Mouse (Mus musculus): ENCODE results near the gene Gimd1. TPM values are rescaled to one million over a fixed set of nuclear protein-coding genes. Genes with fewer than 3 reads are reported as not detected.
A peak's percentile ranks its signal among the peaks of the same experiment; 100 is the strongest.

The Gimd1 gene
- total RNA-seq (2014; rRNA removed) (not detected in 2 replicates), polyA plus RNA-seq (2015; fragmentation: Nextera tagmentation; extraction: Ambion mirVana) (not detected in 2 replicates)

GRCm38 (mm10) chr3:132629601-132630239, at the start of gene Gimd1:
Gene Gimd1, plus strand, starts transcription at chr3:132629820.
- no peaks in the 10 kb centered on the region for H3K4me1 ChIP-seq (ENCODE audit: insufficient read depth, low read length)
- H3K9me3 ChIP-seq (ENCODE audit: low read length) = no peaks in the 10 kb centered on the region
- H3K36me3 ChIP-seq (ENCODE audit: insufficient read depth, low read length) = no peaks in the 10 kb centered on the region
- H3K4me2 ChIP-seq (ENCODE audit: low read depth, low read length) = no peak within 1 kb of the TSS
- DNase-seq (ENCODE audit: low spot score) (no peak), ATAC-seq (no peak)
- H3K4me3 ChIP-seq (ENCODE audit: low read length) = no peak within 1 kb of the TSS
- 89% methylated on average over 11 of the region's 11 CpGs for WGBS
- no peaks in the 10 kb centered on the region for H3K27me3 ChIP-seq (ENCODE audit: insufficient read depth, low read length)
- no peak within 1 kb of the TSS for H3K27ac ChIP-seq
- TF ChIP-seq CTCF (IDR thresholded peaks at IDR 0.05; ENCODE audit: low read depth) = no peak
- no peak within 1 kb of the TSS for H3K9ac ChIP-seq (replicated peaks; ENCODE audit: low read length)

GRCm38 (mm10) chr3:132581198-132581597, 48.4 kb upstream of the Gimd1 start:
- Histone ChIP-seq H3K4me3 (ENCODE audit: low read length) (no peak overlapping the region), H3K36me3 (ENCODE audit: insufficient read depth, low read length) (no peaks in the 10 kb centered on the region), H3K4me1 (ENCODE audit: insufficient read depth, low read length) (no peaks in the 10 kb centered on the region), H3K27me3 (ENCODE audit: insufficient read depth, low read length) (no peaks in the 10 kb centered on the region), H3K9ac (replicated peaks; ENCODE audit: low read length) (no peak overlapping the region), H3K27ac (no peak overlapping the region), H3K9me3 (ENCODE audit: low read length) (no peaks in the 10 kb centered on the region), H3K4me2 (ENCODE audit: low read depth, low read length) (no peak overlapping the region)
- no peak for DNase-seq (ENCODE audit: low spot score)
- WGBS = 67% methylated on average over 3 of the region's 3 CpGs
- TF ChIP-seq CTCF (IDR thresholded peaks at IDR 0.05; ENCODE audit: low read depth) = no peak
- no peak for ATAC-seq

DNA sequence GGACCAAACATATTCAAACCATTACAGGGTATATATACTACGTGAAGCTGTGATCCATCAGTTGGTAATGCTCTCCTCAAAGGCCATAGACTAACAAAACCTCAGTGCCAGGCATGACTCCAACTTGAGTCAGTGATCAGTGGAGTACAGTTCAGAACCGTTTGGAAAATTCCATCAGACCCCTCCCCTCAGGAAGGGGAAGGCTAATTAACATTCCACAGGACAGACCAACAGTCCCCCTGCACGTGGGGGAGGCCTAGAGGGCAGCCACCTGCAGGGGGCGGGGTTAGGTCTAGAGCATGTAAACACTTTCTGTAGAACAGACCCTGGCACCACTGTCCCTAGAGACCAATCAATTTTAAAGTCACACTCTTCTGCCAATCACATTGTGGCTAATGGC, 47.3 kb upstream of the Gimd1 start:
- ATAC-seq (no peak), DNase-seq (ENCODE audit: low spot score) (no peak)
- no peak overlapping the region for H3K9ac ChIP-seq (replicated peaks; ENCODE audit: low read length)
- H3K4me3 ChIP-seq (ENCODE audit: low read length) = no peak overlapping the region
- WGBS = 45% methylated on average over 4 of the region's 4 CpGs
- H3K4me1 ChIP-seq (ENCODE audit: insufficient read depth, low read length) = no peaks in the 10 kb centered on the region
- no peaks in the 10 kb centered on the region for H3K36me3 ChIP-seq (ENCODE audit: insufficient read depth, low read length)
- no peak overlapping the region for H3K27ac ChIP-seq
- H3K9me3 ChIP-seq (ENCODE audit: low read length) = no peaks in the 10 kb centered on the region
- no peaks in the 10 kb centered on the region for H3K27me3 ChIP-seq (ENCODE audit: insufficient read depth, low read length)
- H3K4me2 ChIP-seq (ENCODE audit: low read depth, low read length) = no peak overlapping the region
- no peak for TF ChIP-seq CTCF (IDR thresholded peaks at IDR 0.05; ENCODE audit: low read depth)

GRCm38 (mm10) chr3:132585122-132585972, 44.3 kb upstream of the Gimd1 start:
- no peak overlapping the region for H3K4me2 ChIP-seq (ENCODE audit: low read depth, low read length)
- H3K4me1 ChIP-seq (ENCODE audit: insufficient read depth, low read length) = no peaks in the 10 kb centered on the region
- WGBS = 71% methylated on average over 8 of the region's 8 CpGs
- H3K4me3 ChIP-seq (ENCODE audit: low read length) = no peak overlapping the region
- no peak overlapping the region for H3K9ac ChIP-seq (replicated peaks; ENCODE audit: low read length)
- ATAC-seq = no peak
- no peaks in the 10 kb centered on the region for H3K9me3 ChIP-seq (ENCODE audit: low read length)
- no peak for TF ChIP-seq CTCF (IDR thresholded peaks at IDR 0.05; ENCODE audit: low read depth)
- H3K36me3 ChIP-seq (ENCODE audit: insufficient read depth, low read length) = no peaks in the 10 kb centered on the region
- DNase-seq (ENCODE audit: low spot score) = peak; percentile 4
- no peak overlapping the region for H3K27ac ChIP-seq
- no peaks in the 10 kb centered on the region for H3K27me3 ChIP-seq (ENCODE audit: insufficient read depth, low read length)

DNA sequence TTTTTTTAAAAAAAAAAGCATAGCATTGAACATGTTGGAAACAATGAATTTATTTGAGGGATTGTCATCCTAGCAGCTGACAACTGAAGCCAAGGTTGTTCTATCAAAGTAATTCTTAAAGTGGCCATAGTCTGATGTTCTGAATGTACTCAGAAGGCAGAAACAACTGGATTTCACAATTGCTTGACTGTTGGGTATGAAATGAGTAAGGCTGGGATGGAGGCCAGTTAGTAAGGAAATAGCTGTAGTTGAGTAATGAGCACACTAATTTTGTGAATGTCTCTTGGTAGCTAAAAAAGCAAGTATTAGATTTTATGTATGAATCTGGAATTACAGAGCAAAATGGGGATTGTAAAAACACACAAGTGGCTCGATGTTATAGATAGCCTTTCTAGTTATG, 41.5 kb upstream of the Gimd1 start:
- H3K4me1 ChIP-seq (ENCODE audit: insufficient read depth, low read length) = no peaks in the 10 kb centered on the region
- no peak for TF ChIP-seq CTCF (IDR thresholded peaks at IDR 0.05; ENCODE audit: low read depth)
- no peaks in the 10 kb centered on the region for H3K9me3 ChIP-seq (ENCODE audit: low read length)
- no peak overlapping the region for H3K4me2 ChIP-seq (ENCODE audit: low read depth, low read length)
- no peaks in the 10 kb centered on the region for H3K36me3 ChIP-seq (ENCODE audit: insufficient read depth, low read length)
- H3K27me3 ChIP-seq (ENCODE audit: insufficient read depth, low read length) = no peaks in the 10 kb centered on the region
- DNase-seq (ENCODE audit: low spot score) (no peak), ATAC-seq (no peak)
- no peak overlapping the region for H3K4me3 ChIP-seq (ENCODE audit: low read length)
- H3K9ac ChIP-seq (replicated peaks; ENCODE audit: low read length) = no peak overlapping the region
- 86% methylated on average over 1 of the region's 1 CpGs for WGBS
- H3K27ac ChIP-seq = no peak overlapping the region

GRCm38 (mm10) chr3:132590010-132590409, 39.6 kb upstream of the Gimd1 start:
- H3K9ac ChIP-seq (replicated peaks; ENCODE audit: low read length) = no peak overlapping the region
- no peak for TF ChIP-seq CTCF (IDR thresholded peaks at IDR 0.05; ENCODE audit: low read depth)
- H3K9me3 ChIP-seq (ENCODE audit: low read length) = no peaks in the 10 kb centered on the region
- H3K4me2 ChIP-seq (ENCODE audit: low read depth, low read length) = no peak overlapping the region
- H3K36me3 ChIP-seq (ENCODE audit: insufficient read depth, low read length) = no peaks in the 10 kb centered on the region
- ATAC-seq = no peak
- H3K27ac ChIP-seq = no peak overlapping the region
- H3K4me3 ChIP-seq (ENCODE audit: low read length) = no peak overlapping the region
- H3K27me3 ChIP-seq (ENCODE audit: insufficient read depth, low read length) = no peaks in the 10 kb centered on the region
- 77% methylated on average over 3 of the region's 3 CpGs for WGBS
- H3K4me1 ChIP-seq (ENCODE audit: insufficient read depth, low read length) = no peaks in the 10 kb centered on the region
- DNase-seq (ENCODE audit: low spot score) = no peak

DNA sequence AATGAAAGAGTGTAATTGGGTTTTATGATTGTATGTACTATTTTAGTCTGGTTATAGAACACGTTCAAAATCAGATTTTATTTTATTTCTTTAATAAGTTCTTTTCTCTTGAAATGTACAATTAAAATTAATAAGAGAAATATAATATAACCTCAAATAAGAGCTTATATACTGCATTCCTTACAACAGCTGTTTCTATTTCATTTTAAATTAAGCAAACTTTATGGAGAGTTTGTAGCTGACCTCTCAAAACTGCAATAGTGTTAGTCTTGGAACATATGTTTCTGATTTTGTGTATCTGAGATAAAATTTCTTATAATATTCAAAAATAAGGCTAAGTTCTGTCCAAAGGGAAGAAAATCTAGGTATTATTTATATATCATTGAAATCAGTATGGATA, 39.0 kb upstream of the Gimd1 start:
- Histone ChIP-seq H3K27me3 (ENCODE audit: insufficient read depth, low read length) (no peaks in the 10 kb centered on the region), H3K27ac (no peak overlapping the region), H3K9me3 (ENCODE audit: low read length) (no peaks in the 10 kb centered on the region), H3K4me2 (ENCODE audit: low read depth, low read length) (no peak overlapping the region), H3K4me1 (ENCODE audit: insufficient read depth, low read length) (no peaks in the 10 kb centered on the region), H3K9ac (replicated peaks; ENCODE audit: low read length) (no peak overlapping the region), H3K36me3 (ENCODE audit: insufficient read depth, low read length) (no peaks in the 10 kb centered on the region), H3K4me3 (ENCODE audit: low read length) (no peak overlapping the region)
- WGBS = 84% methylated on average over 1 of the region's 1 CpGs
- ATAC-seq (no peak), DNase-seq (ENCODE audit: low spot score) (no peak)
- TF ChIP-seq CTCF (IDR thresholded peaks at IDR 0.05; ENCODE audit: low read depth) = no peak
